In the genomic region with DNA sequence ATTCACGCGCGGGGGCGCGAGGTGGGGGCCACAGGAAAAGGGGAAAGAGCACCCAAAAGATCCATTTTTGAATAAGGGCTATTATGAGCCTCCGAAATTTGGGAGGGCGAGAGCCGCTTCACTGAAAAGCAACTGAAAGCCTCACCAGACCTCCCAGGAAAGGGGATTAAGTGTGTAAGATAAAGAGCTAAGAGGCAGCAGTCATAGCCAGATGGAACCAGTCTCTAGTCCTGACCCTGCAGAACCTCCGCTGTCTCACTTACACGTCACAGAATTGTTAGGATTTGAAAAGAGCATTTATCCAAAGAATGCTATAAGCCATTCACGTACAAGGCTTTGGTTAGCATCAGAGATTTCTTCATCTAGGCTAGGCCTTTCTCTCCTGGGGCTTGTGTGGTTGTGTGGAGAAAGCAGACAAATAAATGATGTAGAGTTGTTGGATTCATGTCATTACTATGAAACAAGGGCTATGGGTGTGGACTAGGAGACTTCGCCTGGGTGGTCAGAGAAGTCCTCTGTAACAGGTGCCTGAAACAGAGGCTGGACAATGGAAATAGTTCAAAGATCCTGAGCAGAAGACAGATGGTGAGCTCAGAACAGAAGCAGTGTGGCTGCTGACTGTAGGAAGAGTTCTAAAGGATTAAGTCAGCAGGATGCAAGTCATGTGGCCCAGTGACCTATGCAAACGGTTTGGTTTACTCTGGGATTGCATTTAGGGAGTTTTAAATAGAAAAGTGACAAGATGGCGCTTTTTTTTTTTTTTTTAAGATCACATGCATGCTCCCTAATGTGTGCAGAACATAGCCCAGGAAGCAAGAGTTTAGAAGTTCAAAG, we compare ENCODE assay signal across 8 mouse cellular contexts. TPM values are rescaled to one million over a fixed set of nuclear protein-coding genes. Genes with fewer than 3 reads are reported as not detected.
DNase-seq lines count a peak whose midpoint lies in the region; ATAC-seq lines count a peak whose summit lies in the region.

No protein-coding gene starts in this region.

- 0 out of 2 replicates have a peak, but pooled peaks cover 2% of the 10 kb centered on the region for H3K36me3 ChIP-seq in heart, embryonic 13.5 days
- 0 out of 2 replicates have a peak, but pooled peaks cover 5% of the 10 kb centered on the region for H3K36me3 ChIP-seq in liver, embryonic 13.5 days

- peak overlapping the region; percentile 94 for H3K9ac ChIP-seq in heart, embryonic 13.5 days
- H3K9ac ChIP-seq in liver, embryonic 13.5 days: peak overlapping the region; percentile 97

- H3K27me3 ChIP-seq in heart, embryonic 13.5 days (replicated peaks): no peaks in the 10 kb centered on the region
- H3K27me3 ChIP-seq in liver, embryonic 13.5 days: no peaks in the 10 kb centered on the region

- peaks cover 46% of the 10 kb centered on the region for H3K4me1 ChIP-seq in heart, embryonic 13.5 days
- peaks cover 43% of the 10 kb centered on the region for H3K4me1 ChIP-seq in liver, embryonic 13.5 days (replicated peaks)

- peak overlapping the region; percentile 99 for H3K4me2 ChIP-seq in heart, embryonic 13.5 days
- peak overlapping the region; percentile 92 for H3K4me2 ChIP-seq in liver, embryonic 13.5 days

- no peaks in the 10 kb centered on the region for H3K9me3 ChIP-seq in heart, embryonic 13.5 days
- H3K9me3 ChIP-seq in liver, embryonic 13.5 days (replicated peaks): no peaks in the 10 kb centered on the region

- peak overlapping the region; percentile 96 for H3K27ac ChIP-seq in heart, embryonic 13.5 days (replicated peaks)
- H3K27ac ChIP-seq in liver, embryonic 13.5 days: peak overlapping the region; percentile 93

- intact Hi-C loops in heart, postnatal 25 days (cut with DNase I): no loop called here

- ATAC-seq in heart, embryonic 13.5 days (ENCODE audit: extremely low read depth, insufficient number of reproducible peaks, low FRiP score, low TSS enrichment): no peak
- ATAC-seq in liver, embryonic 13.5 days (ENCODE audit: low read depth): no peak
- ATAC-seq in inflammation-experienced regulatory T-cells, adult 6 months: no peak

- H3K4me3 ChIP-seq in heart, embryonic 13.5 days: peak overlapping the region; percentile 87
- H3K4me3 ChIP-seq in liver, embryonic 13.5 days (replicated peaks): peak overlapping the region; percentile 87

- WGBS in heart, embryonic 13.5 days: 12% methylated on average over 14 of the region's 14 CpGs
- 25% methylated on average over 14 of the region's 14 CpGs for WGBS in liver, embryonic 13.5 days (ENCODE audit: insufficient replicate concordance)

- no peak for DNase-seq in heart, postnatal 25 days (ENCODE audit: low spot score)
- DNase-seq in ES-CJ7 (ENCODE audit: low read depth, low spot score): peak; percentile 67
- DNase-seq in fibroblast of lung, adult 2 months (ENCODE audit: low read depth): peak; percentile 15
- no peak for DNase-seq in liver, embryonic 13.5 days
- DNase-seq in yolk sac, embryonic 10.5 days (ENCODE audit: low spot score): peak; percentile 76
- no peak for DNase-seq in urinary bladder, adult 2 months (ENCODE audit: low spot score)

RNA-seq across cellular contexts. Expression of a gene that starts 0.7 kb away (rescaled TPM):
- polyA plus RNA-seq in heart, embryonic 13.5 days (2015; fragmentation: Nextera tagmentation; extraction: Ambion mirVana): 12.2 and 12.7 TPM in 2 replicates
- 10 to 100 TPM; 18.2 to 20.6 TPM for total RNA-seq in heart, postnatal 25 days (2021)
- 9.4 and 12.4 TPM in 2 replicates for polyA plus RNA-seq in liver, embryonic 13.5 days (2015; fragmentation: Nextera tagmentation; extraction: Ambion mirVana)
- 1 to 10 TPM; 3.8 to 4.1 (median 4.1) TPM for polyA plus RNA-seq in inflammation-experienced regulatory T-cells, adult 6 months (2017; shearing (Covaris generic))
- polyA plus RNA-seq in urinary bladder, adult 2 months (2012; rRNA removed): 12.6 and 15.2 TPM in 2 replicates

RNA-seq across cellular contexts. Expression of a gene that starts 26.2 kb away (rescaled TPM):
- 18.8 and 19.5 TPM in 2 replicates for polyA plus RNA-seq in heart, embryonic 13.5 days (2015; fragmentation: Nextera tagmentation; extraction: Ambion mirVana)
- total RNA-seq in heart, postnatal 25 days (2021): 10 to 100 TPM; 18.0 to 19.7 TPM
- 14.9 and 15.4 TPM in 2 replicates for polyA plus RNA-seq in liver, embryonic 13.5 days (2015; fragmentation: Nextera tagmentation; extraction: Ambion mirVana)
- 1 to 10 TPM; 7.2 to 9.9 (median 9.7) TPM for polyA plus RNA-seq in inflammation-experienced regulatory T-cells, adult 6 months (2017; shearing (Covaris generic))
- polyA plus RNA-seq in urinary bladder, adult 2 months (2012; rRNA removed): 26.5 and 33.1 TPM in 2 replicates

RNA-seq across cellular contexts. Expression of a gene that starts 45.4 kb away (rescaled TPM):
- 1.7 and 2.4 TPM in 2 replicates for polyA plus RNA-seq in heart, embryonic 13.5 days (2015; fragmentation: Nextera tagmentation; extraction: Ambion mirVana)
- 1 to 10 TPM; 1.3 to 1.7 TPM for total RNA-seq in heart, postnatal 25 days (2021)
- 1.8 TPM in 2 replicates for polyA plus RNA-seq in liver, embryonic 13.5 days (2015; fragmentation: Nextera tagmentation; extraction: Ambion mirVana)
- under 1 TPM in 1 of 3 experiments, not detected in 2; 0.47 TPM for polyA plus RNA-seq in inflammation-experienced regulatory T-cells, adult 6 months (2017; shearing (Covaris generic))
- polyA plus RNA-seq in urinary bladder, adult 2 months (2012; rRNA removed): 25.5 and 28.4 TPM in 2 replicates

Comparison
In these comparisons a context has a peak if more than half of its experiments do, and no peak if none do; other contexts are left out.
1. DNase-seq: peak in ES-CJ7 (single experiment), fibroblast of lung, adult 2 months (single experiment) and yolk sac, embryonic 10.5 days (single experiment); none in heart, postnatal 25 days (single experiment), liver, embryonic 13.5 days (single experiment) and urinary bladder, adult 2 months (single experiment).